Mouse (Mus musculus) heart, postnatal 4 days (tissue): ENCODE data around the gene Dpysl4. TPM values are rescaled to one million over a fixed set of nuclear protein-coding genes. Genes with fewer than 3 reads are reported as not detected.

Source experiments
- DNase-seq: peaks from one replicate; pipeline ENCODE4 v3.0.0; 2021
- total RNA-seq, 2 experiments: library from RNA; stranded (reverse); gene quantifications; 2 replicates each; pipeline ENCODE4 v1.2.3; 2021

The Dpysl4 gene
- total RNA-seq, 2 experiments from 2014 or later, result 1.9 to 3.1 TPM

GRCm38 (mm10) chr7:139100531-139101095 is 14.8 kb downstream of the Dpysl4 start:
- DNase-seq, result no peak

DNA sequence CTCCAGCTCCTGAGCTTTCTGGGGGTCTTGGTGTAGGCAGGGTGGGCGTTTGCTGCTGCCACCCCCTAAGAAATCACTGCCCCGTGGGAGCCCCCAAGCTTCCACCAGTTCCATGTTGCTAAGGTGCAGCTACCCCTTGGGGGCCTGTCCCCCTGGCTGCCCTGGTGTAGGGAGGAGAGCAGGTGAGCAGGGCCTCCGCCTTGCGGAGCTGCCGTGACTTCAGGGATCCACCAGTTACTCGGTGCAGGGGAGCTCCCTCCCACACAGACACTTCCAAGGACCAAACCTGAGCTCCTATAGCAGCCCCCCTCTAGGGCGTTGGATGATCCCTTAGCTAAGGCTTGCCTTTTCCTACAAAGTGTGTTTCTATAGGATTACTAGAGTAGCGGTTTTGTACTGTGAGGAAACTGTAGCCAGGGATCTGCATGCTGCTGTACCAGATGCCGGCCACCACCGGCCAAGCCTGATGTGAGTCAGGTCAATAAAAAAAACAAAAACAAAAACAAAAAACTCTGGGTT is 15.5 kb downstream of the Dpysl4 start:
- no peak for DNase-seq

- DNase-seq, result no peak
Observed at GRCm38 (mm10) chr7:139101826-139102225, 16.0 kb downstream of the Dpysl4 start.

DNA sequence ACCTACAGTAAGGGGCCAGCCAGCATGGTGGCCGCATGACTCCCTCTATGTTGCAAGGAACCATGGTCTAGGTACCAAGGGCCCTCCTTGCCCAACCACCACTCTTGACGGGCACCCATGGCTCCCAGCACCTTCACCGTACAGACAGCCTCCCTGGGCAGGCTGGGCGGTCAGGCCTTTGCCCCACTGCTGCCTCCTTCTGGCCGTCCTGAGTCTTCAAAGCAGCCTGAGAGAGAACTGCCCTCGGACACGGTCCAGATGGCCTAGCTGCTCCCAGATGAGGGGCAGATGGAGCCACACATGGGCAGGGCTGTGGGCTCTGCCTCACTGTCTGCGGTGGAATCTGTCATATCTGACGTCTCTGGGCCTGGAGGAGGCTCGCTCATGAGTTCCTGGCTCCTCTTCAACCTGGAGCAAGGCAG is 18.2 kb downstream of the Dpysl4 start:
- peak; percentile 26 for DNase-seq

DNA sequence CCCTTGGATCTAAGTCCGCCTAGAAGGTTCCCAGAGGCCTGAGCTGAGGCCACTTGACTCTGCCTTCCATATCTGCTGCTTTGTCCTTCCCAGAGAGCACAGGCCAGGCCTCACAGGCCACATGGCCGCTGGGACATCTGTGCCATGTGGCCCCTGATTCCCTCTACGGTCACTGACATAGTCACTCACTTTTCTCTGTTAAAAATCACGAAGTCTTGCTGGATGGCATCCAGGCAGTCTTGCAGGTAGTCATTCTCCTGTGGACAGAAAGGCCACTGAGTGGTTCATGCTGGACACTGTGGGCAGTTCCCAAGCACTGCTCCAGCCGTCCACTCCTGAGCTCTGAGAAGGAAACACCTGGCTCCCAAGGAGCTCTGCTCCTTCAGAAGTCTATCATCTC is 19.3 kb downstream of the Dpysl4 start:
- DNase-seq, result no peak

- DNase-seq, result no peak
Observed at GRCm38 (mm10) chr7:139105705-139106104, 19.9 kb downstream of the Dpysl4 start.

DNA sequence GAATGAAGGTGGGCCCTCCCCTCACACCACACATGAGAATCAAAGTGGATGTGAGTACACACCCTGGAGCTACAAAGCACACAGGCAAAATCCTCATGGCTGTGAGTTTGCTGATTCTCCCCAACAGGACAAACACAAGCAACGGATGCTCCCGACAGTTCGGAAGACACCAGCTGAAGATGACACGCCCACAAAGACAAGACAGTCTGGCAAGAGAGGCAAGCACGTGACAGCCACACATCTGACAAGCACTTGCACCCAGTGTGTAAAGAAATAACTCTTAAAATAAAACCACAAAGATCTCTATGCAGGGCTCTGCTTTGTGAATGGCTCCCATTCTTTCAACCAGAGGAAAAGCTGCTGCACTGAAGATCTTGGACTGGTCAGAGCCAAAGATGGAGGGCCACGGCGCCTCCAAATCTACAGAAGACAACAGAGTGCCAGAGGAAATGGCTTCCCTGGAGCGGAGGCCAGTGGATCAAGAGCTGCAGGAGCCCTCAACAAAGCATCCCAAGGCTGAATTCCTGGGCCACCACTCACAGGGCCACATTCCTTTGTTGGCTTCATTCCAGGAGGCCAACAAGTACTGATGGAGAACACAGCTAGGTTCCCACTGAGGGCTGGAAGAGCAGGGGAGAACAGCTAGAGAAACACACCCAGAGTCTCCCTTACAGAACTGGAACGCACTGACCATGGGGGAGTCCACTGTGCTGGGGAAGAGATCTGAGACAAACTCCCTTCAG is 22.3 kb downstream of the Dpysl4 start:
- no peak for DNase-seq

GRCm38 (mm10) chr7:139119152-139119774 is 33.5 kb downstream of the Dpysl4 start:
- DNase-seq, result peak; percentile 92

DNA sequence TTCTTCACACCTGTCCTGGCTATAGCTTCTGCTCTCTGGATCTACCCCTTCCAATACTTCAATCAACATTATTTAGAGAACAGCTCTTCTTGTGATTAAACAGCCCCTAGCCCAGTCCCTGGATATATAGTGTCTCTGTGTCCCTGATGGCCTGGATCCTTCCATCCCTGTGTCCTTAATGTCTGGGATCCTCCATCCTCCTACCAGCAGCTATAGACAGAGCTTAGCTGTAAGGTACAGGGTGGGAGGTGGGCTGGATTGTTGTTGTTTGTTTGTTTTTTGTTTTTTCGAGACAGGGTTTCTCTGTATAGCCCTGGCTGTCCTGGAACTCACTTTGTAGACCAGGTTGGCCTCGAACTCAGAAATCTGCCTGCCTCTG is 34.0 kb downstream of the Dpysl4 start:
- DNase-seq, result no peak

- no peak for DNase-seq
Observed at GRCm38 (mm10) chr7:139125881-139126280, 40.1 kb downstream of the Dpysl4 start.

GRCm38 (mm10) chr7:139126549-139126948 is 40.7 kb downstream of the Dpysl4 start:
- DNase-seq, result no peak

GRCm38 (mm10) chr7:139128994-139129393 is 43.2 kb downstream of the Dpysl4 start:
- DNase-seq, result no peak

DNA sequence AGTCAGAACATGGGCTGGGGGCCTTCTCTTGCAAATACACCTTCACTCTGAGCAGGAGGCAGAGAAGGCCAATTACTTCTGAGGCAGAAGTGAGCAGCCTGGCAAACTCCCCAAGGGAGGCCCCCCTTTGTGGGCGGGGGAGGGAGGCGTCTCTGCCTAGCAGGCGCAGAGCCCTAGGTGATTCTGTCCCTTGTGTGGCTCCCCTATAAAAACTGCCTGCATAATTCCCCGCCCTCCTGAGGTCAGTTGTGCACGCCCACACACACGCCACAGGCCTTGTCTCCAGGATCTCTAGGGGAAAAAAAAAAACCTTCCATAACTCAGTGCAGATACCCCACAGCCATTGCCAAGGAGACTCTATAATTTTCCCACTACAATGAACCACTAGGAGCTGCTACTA is 44.6 kb downstream of the Dpysl4 start:
- no peak for DNase-seq

DNA sequence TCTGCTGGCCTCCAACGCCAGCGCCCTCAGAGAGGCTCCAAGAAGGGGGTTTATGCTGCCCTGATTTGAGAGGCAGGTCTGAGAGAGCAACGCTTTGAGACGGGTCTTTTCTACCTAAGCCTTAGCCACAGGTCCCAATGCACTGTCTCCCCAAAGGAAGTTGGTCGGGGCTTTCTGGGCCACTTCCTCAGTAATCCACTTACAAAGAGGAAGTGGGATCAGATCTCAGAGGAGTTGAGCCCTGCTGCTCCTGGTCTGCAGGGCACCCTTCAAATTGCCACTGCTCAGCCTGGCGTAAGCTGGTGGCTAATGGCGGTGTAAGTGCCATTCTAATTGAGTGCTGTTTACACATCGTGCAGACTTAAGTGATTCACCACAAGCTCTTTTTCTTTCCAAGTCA is 45.7 kb downstream of the Dpysl4 start:
- DNase-seq, result no peak

- peak; percentile 79 for DNase-seq
Observed at GRCm38 (mm10) chr7:139133446-139133845, 47.6 kb downstream of the Dpysl4 start.

GRCm38 (mm10) chr7:139135236-139135635 is 49.4 kb downstream of the Dpysl4 start:
- peak; percentile 38 for DNase-seq

- no peak for DNase-seq
Observed at GRCm38 (mm10) chr7:139136906-139137491, 51.2 kb downstream of the Dpysl4 start.

DNA sequence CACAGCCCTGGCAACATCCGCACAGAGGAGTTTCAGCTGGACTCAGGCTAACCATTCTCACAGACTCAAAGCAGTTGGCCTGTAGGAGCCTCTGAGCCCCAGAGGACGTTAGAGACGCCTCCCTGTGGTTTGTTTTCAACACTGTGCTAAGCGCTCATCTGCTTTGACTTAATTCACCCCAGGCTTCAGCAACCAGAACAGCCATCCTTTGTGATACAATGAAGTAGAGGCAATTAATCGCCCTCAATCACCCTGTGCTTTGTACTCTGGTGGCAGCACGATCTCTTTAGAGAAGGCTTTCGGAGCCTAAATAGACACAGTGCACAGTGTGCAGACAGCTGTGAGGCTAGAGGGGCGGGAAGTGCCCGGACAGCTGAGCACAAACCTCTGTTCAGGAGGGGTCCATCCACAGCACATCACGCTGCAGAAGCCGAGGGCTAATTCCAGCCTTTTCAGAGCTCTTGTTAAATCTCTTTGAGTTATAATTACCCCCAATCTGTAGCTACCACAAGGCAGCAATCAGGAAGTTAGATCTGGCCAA is 54.2 kb downstream of the Dpysl4 start:
- DNase-seq, result no peak

- DNase-seq, result no peak
Observed at GRCm38 (mm10) chr7:139143785-139144184, 58.0 kb downstream of the Dpysl4 start.

GRCm38 (mm10) chr7:139145891-139146290 is 60.1 kb downstream of the Dpysl4 start:
- DNase-seq, result no peak

- peak; percentile 36 for DNase-seq
Observed at GRCm38 (mm10) chr7:139147360-139147759, 61.6 kb downstream of the Dpysl4 start.

GRCm38 (mm10) chr7:139149373-139149772 is 63.6 kb downstream of the Dpysl4 start:
- DNase-seq, result no peak

DNA sequence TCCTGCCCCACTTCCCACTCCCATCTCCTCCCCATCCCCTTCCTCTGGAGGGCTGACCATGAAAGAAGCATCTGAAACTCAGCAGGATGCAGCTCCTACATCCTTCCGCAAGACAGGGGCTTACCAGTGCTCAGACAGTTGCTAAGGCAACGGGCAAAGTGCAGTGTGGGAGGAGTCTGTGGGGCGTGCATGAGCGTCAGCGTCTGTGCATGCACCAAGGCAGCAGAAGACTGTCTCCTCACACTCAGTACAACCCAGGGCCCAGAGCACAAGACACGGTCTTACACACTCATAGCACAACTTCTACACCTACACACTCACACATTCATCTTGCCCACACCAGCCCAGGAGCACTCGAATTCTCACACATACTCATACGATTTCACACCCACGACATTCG is 65.3 kb downstream of the Dpysl4 start:
- DNase-seq, result peak; percentile 36
